Mouse (Mus musculus): Measurements from ENCODE around the gene Kat6b. TPM values are rescaled to one million over a fixed set of nuclear protein-coding genes. Genes with fewer than 3 reads are reported as not detected.

Kat6b gene
- polyA plus RNA-seq, 1 experiment from 2014 or later: 16.1 TPM

DNA sequence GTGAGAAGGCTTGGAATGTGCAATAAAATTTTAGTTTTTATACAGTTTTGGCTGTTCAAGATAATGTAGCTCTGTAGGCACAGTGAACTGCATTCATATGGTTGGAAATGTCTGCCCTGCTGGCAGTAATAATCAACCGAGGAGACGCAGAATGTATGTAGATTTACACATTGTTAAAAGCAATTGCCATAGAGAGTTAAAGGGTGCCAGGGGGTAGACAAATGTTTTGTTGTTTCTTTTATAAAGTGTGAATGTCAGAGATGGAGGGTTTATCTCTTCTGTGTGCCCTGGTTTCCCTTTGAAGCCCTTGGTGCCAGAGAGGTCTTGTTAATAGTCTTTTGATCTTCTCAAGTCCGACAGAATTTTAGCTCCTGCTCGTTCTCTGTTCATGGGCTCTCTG, 127.7 kb downstream of the Kat6b start:
- no peak for ATAC-seq (ENCODE audit: low FRiP score)
- H3K9me3 ChIP-seq (replicated peaks): no peaks in the 10 kb centered on the region
- no peaks in the 10 kb centered on the region for H3K27me3 ChIP-seq (replicated peaks)
- H3K27ac ChIP-seq (replicated peaks): peak overlapping the region; percentile 49; the same call in 1 of the 2 replicates
- peaks cover 24% of the 10 kb centered on the region for H3K4me1 ChIP-seq
- no peak overlapping the region for H3K4me2 ChIP-seq
- 9% methylated on average over 4 of the region's 4 CpGs for WGBS
- H3K4me3 ChIP-seq (replicated peaks): no peak overlapping the region
- no peak overlapping the region for H3K9ac ChIP-seq (replicated peaks)
- no peaks in the 10 kb centered on the region for H3K36me3 ChIP-seq

DNA sequence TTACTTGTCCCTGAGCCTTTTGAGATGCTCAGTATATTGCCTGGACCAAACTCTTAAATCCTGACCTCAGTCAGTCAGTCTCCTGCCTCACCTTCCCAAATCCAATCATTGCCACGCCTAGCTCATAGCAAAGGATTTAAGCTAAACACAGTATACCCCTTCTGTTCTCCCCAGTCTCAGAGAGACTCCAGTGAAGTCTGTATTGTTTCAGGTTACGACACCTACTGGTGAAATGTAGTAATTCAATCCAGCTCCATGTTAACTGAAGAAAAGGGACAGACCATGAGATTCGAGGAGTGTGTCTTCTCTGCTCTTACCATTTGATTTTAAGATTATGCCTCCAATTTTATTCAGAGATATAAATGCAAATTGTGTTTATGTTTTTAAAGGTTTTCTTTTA, 129.0 kb downstream of the Kat6b start:
- H3K4me2 ChIP-seq: no peak overlapping the region
- no peaks in the 10 kb centered on the region for H3K36me3 ChIP-seq
- 14% methylated on average over 3 of the region's 3 CpGs for WGBS
- no peak overlapping the region for H3K4me3 ChIP-seq (replicated peaks)
- no peaks in the 10 kb centered on the region for H3K27me3 ChIP-seq (replicated peaks)
- no peak overlapping the region; the same call in 1 of the 2 replicates for H3K27ac ChIP-seq (replicated peaks)
- H3K9me3 ChIP-seq (replicated peaks): no peaks in the 10 kb centered on the region
- peak; percentile 70; the same call in 1 of the 2 replicates for ATAC-seq (ENCODE audit: low FRiP score)
- no peak overlapping the region for H3K9ac ChIP-seq (replicated peaks)
- H3K4me1 ChIP-seq: peaks cover 26% of the 10 kb centered on the region

DNA sequence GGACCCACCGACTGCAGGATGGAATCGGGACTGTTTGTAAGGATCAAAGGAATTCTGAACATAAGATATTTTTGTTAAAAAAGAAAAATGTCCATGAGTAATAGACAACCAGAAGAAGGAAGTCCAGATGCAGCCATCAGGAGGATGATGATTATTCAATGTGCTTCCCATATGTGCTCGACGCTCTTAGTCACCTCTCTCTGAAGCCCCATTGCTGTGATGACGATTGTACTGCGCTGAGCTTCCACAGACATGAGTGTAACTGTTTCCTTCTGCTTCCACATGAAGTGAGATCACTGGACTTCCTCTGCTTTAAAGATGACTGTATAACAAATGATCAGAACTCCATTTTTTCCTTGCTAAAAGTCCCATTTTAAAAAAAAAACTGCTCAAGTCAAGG, 131.8 kb downstream of the Kat6b start:
- no peak overlapping the region for H3K9ac ChIP-seq (replicated peaks)
- ATAC-seq (ENCODE audit: low FRiP score): no peak
- H3K4me1 ChIP-seq: peaks cover 25% of the 10 kb centered on the region
- no peaks in the 10 kb centered on the region for H3K36me3 ChIP-seq
- H3K27ac ChIP-seq (replicated peaks): 0 out of 2 replicates have a peak overlapping the region, but pooled peaks have one; percentile 6
- H3K4me2 ChIP-seq: no peak overlapping the region
- no peaks in the 10 kb centered on the region for H3K9me3 ChIP-seq (replicated peaks)
- WGBS: 88% methylated on average over 6 of the region's 6 CpGs
- no peaks in the 10 kb centered on the region for H3K27me3 ChIP-seq (replicated peaks)
- no peak overlapping the region for H3K4me3 ChIP-seq (replicated peaks)

DNA sequence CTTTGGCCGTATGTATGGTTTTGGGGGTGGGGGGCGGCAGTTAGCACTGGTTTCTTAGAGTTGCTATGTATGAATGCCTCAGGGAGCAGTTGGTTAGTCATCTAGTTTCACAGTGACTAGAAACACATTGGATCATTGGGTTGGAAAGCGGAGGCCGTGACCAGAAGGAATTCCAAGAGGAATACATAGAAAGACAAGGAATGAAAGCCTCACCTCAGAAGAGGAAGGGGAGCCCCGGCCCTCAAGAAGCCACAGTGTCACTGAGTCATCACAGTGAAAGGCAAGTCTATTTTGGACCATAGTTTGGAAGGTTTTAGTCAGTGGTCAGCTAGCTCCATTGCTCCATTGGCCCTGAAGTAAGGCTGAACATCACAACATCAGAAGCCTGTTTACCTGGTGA, 132.9 kb downstream of the Kat6b start:
- ATAC-seq (ENCODE audit: low FRiP score): no peak
- 84% methylated on average over 5 of the region's 5 CpGs for WGBS

DNA sequence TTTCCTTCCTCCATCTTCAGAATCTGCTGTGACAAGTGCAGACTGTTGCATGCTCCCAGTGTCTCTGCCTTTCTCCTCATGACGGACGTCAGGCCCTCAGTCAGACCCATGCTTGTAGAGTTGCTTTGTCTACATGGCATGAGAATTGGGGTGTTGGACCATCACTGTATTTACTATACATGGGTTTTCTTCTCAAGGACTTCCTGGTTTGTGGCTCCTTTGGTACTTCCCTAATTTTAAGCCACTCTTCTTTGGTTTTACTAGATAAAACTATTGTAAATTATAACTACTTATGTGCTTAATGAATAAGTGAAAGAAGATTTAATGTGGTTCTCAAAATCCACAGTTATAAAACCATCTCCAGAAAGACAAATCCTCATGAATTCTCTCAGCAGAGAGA, 134.6 kb downstream of the Kat6b start:
- no peak overlapping the region for H3K4me3 ChIP-seq (replicated peaks)
- H3K9me3 ChIP-seq (replicated peaks): no peaks in the 10 kb centered on the region
- no peaks in the 10 kb centered on the region for H3K36me3 ChIP-seq
- 91% methylated on average over 2 of the region's 2 CpGs for WGBS
- no peak overlapping the region for H3K9ac ChIP-seq (replicated peaks)
- no peak overlapping the region for H3K27ac ChIP-seq (replicated peaks)
- peaks cover 11% of the 10 kb centered on the region for H3K4me1 ChIP-seq
- H3K27me3 ChIP-seq (replicated peaks): no peaks in the 10 kb centered on the region
- no peak for ATAC-seq (ENCODE audit: low FRiP score)
- H3K4me2 ChIP-seq: no peak overlapping the region

More for the DNA sequence above, 132.9 kb downstream of the Kat6b start:
- H3K27ac ChIP-seq (replicated peaks): peak overlapping the region; percentile 10; the same call in 1 of the 2 replicates
- peaks cover 16% of the 10 kb centered on the region for H3K4me1 ChIP-seq
- H3K4me3 ChIP-seq (replicated peaks): no peak overlapping the region
- no peaks in the 10 kb centered on the region for H3K36me3 ChIP-seq
- H3K9me3 ChIP-seq (replicated peaks): no peaks in the 10 kb centered on the region
- H3K27me3 ChIP-seq (replicated peaks): no peaks in the 10 kb centered on the region
- no peak overlapping the region for H3K4me2 ChIP-seq
- H3K9ac ChIP-seq (replicated peaks): no peak overlapping the region

DNA sequence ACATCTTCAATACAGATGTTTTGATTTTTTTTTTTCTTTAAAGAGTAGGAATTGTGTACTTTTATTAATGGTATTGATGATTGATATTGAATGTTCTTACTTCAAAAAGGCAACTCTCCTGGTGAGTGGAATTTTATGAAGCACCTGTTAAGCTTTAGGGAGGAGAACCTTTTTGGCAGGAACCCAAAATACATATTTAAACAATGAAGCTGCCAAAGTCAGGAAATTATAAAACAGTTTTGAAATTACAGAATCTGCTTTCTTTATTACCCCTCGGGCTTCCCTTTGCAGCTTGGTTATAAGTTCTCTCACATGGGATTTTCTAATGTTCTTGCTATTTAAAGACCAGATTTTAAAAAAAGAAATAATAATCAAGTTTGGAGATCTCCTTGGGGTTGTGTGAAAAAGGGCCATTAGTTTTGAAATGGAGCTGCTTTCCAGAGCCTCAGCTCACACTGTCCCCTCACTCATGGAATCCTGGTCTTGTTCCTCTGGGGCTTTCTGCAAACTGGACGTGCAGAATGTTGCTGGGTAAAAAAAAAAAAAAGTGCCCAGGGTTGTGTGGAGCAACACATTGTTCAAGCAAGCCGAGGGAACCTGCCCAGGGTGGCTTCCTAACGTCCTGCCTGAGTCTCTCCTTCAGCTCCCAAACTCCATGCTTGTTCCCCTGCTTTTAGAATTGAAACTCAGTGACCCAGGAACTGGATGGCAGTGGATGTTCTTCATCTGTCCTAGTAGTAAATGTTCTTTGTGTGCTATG, 136.2 kb downstream of the Kat6b start:
- ATAC-seq (ENCODE audit: low FRiP score): no peak
- Histone ChIP-seq H3K9me3 (replicated peaks) (no peaks in the 10 kb centered on the region), H3K4me2 (no peak overlapping the region), H3K27me3 (replicated peaks) (no peaks in the 10 kb centered on the region), H3K4me1 (peaks cover 11% of the 10 kb centered on the region), H3K27ac (replicated peaks) (no peak overlapping the region), H3K9ac (replicated peaks) (no peak overlapping the region), H3K4me3 (replicated peaks) (no peak overlapping the region), H3K36me3 (0 out of 2 replicates have a peak, but pooled peaks cover 2% of the 10 kb centered on the region)
- WGBS: 43% methylated on average over 4 of the region's 4 CpGs

DNA sequence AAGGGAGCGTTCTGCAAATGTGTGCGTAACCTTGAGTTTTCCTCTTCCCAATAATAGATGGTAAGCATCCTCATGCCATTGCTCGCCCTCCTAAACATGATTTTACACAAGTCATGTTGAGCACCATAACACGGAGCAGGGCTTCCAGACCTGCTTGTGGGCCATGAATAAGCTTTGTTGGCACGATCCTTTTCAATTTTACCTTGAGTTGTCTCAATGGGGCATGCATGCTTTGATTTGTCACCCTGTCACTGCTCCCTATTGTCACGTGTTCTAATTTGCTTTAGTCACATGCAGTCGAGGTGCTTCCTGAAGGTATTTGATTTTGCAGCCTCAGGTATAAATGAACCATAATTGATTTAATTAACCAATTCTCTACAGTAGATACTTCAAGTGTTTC, 138.7 kb downstream of the Kat6b start:
- ATAC-seq (ENCODE audit: low FRiP score): no peak
- Histone ChIP-seq H3K4me2 (no peak overlapping the region), H3K27ac (replicated peaks) (no peak overlapping the region), H3K27me3 (replicated peaks) (no peaks in the 10 kb centered on the region), H3K4me1 (peaks cover 9% of the 10 kb centered on the region; the same call in 1 of the 2 replicates), H3K9ac (replicated peaks) (no peak overlapping the region), H3K4me3 (replicated peaks) (no peak overlapping the region), H3K9me3 (replicated peaks) (no peaks in the 10 kb centered on the region), H3K36me3 (peaks cover 5% of the 10 kb centered on the region)
- WGBS: 69% methylated on average over 7 of the region's 7 CpGs

DNA sequence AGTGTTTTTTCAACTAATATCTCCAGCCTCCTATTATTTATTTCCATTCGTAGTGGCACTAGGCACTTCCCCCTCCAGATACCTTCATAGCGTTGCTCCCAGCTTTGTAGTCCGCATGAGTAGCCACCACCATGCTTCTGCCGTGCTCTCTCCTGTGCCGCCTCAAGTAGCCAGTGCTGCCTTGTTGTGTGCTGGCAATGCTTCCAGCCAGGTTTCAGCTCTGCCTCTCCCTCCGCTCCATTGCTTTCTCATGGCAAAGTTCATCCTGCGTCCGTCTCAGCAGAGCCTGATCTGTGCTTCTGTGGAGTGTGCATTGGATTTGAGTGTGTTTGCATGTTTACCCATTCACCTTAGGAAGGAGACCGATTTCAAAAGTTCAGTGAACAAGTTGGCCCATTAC, 144.7 kb downstream of the Kat6b start:
- Histone ChIP-seq H3K4me1 (0 out of 2 replicates have a peak, but pooled peaks cover 3% of the 10 kb centered on the region), H3K27me3 (replicated peaks) (no peaks in the 10 kb centered on the region), H3K9ac (replicated peaks) (no peak overlapping the region), H3K9me3 (replicated peaks) (no peaks in the 10 kb centered on the region), H3K36me3 (peaks cover 48% of the 10 kb centered on the region), H3K4me3 (replicated peaks) (no peak overlapping the region), H3K27ac (replicated peaks) (no peak overlapping the region), H3K4me2 (no peak overlapping the region)
- 94% methylated on average over 9 of the region's 9 CpGs for WGBS
- ATAC-seq (ENCODE audit: low FRiP score): no peak

DNA sequence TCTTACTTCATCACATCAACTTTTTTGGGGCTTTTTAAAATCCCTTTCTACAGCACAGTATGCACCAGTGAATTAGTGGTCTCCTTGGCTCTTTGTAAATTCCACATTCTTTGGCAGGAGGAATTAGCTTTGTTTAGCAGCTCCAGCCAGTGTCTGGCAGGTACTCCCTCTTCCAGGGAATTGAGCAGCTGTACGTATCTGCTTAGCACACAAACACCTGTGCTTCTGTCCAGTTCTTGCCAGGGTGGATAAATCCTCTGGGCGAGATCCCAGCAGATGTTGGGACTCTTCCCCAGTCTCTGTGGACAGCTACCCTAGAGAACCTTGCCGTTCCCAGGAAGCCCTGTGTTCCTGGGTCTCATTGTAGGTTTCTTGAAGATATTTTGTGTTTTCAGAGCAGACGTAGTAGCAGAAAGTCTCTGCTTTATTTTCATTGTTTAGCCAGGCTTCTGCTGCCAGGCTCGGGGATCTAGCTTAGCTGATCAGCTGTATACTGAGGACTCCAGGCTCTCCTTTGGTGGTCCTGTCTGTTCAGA, 150.5 kb downstream of the Kat6b start:
- no peaks in the 10 kb centered on the region for H3K9me3 ChIP-seq (replicated peaks)
- no peak overlapping the region for H3K4me3 ChIP-seq (replicated peaks)
- no peak overlapping the region for H3K9ac ChIP-seq (replicated peaks)
- H3K27ac ChIP-seq (replicated peaks): peak overlapping the region; percentile 60
- peaks cover 41% of the 10 kb centered on the region for H3K36me3 ChIP-seq
- no peak for ATAC-seq (ENCODE audit: low FRiP score)
- WGBS: 61% methylated on average over 5 of the region's 5 CpGs
- H3K4me2 ChIP-seq: no peak overlapping the region
- H3K4me1 ChIP-seq: peaks cover 20% of the 10 kb centered on the region
- H3K27me3 ChIP-seq (replicated peaks): no peaks in the 10 kb centered on the region

DNA sequence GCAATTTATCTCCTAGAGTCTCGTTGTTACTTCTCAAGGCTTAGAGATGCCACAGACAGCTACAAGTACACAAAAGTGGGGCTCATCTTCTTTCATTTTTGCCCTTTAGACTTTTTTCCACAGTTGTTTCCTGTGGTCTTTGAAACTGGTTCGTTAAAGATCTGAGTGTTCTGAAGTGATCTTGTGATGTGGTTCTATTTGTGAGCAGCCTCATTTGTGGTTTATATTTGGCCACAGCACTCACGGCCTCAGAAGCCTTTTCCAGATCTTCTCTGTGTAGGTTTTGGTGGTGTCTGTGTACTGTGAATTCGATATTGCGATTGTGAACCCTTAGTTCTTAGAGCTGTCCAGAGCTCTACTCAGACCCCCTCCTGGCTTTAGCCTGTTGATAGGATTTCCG, 155.3 kb downstream of the Kat6b start:
- Histone ChIP-seq H3K4me2 (no peak overlapping the region), H3K27me3 (replicated peaks) (no peaks in the 10 kb centered on the region), H3K9ac (replicated peaks) (no peak overlapping the region), H3K36me3 (peaks cover 26% of the 10 kb centered on the region), H3K4me3 (replicated peaks) (no peak overlapping the region), H3K4me1 (peaks cover 27% of the 10 kb centered on the region), H3K27ac (replicated peaks) (peak overlapping the region; percentile 1; the same call in 1 of the 2 replicates), H3K9me3 (replicated peaks) (no peaks in the 10 kb centered on the region)
- WGBS: 87% methylated on average over 6 of the region's 6 CpGs
- ATAC-seq (ENCODE audit: low FRiP score): no peak

DNA sequence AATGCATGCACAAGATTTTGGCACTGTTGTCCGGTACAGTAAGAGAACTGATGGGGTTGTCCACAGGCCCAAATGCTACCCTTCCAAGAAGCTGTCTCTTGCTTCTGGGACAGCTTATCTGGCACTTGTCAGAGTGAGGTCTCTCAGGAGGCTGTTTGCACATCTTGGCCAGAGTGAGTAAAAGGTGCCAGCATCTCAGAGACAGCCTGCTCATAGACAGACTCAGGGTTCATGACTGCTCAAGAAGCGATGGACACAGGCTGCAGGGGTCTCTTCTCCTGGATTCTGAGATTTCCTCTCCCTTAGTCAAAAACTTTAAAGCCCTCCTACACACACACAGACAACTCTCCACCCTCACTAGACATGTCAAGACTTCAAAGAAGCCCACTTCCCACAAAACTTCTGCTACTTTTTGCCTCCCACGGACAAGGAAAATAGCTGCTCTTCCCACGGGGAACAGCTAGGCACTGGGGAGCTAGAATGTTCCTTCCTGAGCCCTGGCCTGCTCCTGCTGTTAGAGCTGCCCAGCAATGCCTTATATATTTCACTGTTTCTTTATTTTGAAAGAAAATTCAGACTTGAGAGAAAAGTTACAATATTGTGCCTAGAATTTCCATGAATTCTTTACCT, 159.7 kb downstream of the Kat6b start:
- Histone ChIP-seq H3K36me3 (peaks cover 29% of the 10 kb centered on the region), H3K9ac (replicated peaks) (no peak overlapping the region), H3K4me3 (replicated peaks) (no peak overlapping the region), H3K27me3 (replicated peaks) (no peaks in the 10 kb centered on the region), H3K27ac (replicated peaks) (no peak overlapping the region), H3K4me2 (no peak overlapping the region), H3K9me3 (replicated peaks) (no peaks in the 10 kb centered on the region), H3K4me1 (0 out of 2 replicates have a peak, but pooled peaks cover 12% of the 10 kb centered on the region)
- WGBS: 87% methylated on average over 4 of the region's 4 CpGs
- ATAC-seq (ENCODE audit: low FRiP score): no peak

DNA sequence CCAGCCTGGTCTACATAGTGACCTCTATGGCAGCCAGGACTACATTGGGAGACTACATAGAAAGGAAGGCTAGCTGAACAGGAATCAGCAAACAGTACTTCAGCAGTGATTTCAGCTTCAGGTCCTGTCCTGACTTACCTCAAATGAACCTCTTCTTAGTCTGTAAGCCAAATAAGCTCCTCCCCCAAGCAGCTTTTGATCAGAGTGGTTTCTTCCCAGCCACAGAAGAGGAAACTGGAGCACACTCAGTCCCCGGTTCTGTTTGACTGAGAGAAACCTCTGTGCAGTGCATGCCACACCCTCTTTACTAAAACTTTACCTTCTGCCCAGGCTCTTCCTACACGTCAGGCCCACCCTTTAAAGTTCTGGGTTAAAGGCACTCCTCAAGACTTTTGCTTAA, 172.6 kb downstream of the Kat6b start:
- no peaks in the 10 kb centered on the region for H3K36me3 ChIP-seq
- H3K27me3 ChIP-seq (replicated peaks): no peaks in the 10 kb centered on the region
- ATAC-seq (ENCODE audit: low FRiP score): no peak
- H3K4me3 ChIP-seq (replicated peaks): no peak overlapping the region
- WGBS: 77% methylated on average over 2 of the region's 2 CpGs
- H3K4me2 ChIP-seq: no peak overlapping the region
- H3K9ac ChIP-seq (replicated peaks): no peak overlapping the region
- H3K9me3 ChIP-seq (replicated peaks): no peaks in the 10 kb centered on the region
- H3K4me1 ChIP-seq: peaks cover 14% of the 10 kb centered on the region
- no peak overlapping the region for H3K27ac ChIP-seq (replicated peaks)
